Mouse (Mus musculus): ENCODE data around the gene Nxt1.

The Nxt1 gene

DNA sequence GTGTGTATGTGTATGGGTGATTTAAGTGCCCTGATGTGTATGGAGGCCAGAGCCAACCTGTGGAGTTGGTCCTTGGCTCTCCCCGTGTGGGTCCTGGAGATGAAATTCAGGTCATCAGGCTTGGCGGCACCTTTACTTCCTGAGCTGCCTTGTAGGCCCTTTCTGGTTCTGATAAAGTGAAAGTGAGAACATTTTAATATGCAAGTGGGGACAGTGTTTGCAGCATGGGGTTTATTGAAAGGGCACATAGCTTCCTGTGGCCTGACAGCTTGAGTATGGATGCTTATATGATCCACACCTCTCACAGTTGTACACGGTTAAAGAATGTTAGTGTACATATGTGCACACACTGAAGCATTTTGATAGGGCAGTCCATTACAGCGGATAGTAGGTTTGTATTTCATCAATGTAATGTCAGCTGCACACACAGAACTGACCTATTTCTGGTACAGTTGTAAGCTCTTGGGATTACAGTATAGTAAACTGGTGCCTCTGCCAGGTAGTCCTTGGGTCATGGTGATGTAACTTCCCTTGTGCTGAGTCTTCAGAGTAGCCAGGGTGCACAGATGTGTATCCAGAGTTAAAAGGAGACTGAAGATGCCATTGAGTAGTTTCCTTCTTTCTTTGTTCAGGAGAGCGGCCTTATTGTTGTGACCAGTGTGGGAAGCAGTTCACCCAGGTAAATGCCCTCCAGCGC, 17.2 kb downstream of the Nxt1 start:
- no peak for DNase-seq

DNA sequence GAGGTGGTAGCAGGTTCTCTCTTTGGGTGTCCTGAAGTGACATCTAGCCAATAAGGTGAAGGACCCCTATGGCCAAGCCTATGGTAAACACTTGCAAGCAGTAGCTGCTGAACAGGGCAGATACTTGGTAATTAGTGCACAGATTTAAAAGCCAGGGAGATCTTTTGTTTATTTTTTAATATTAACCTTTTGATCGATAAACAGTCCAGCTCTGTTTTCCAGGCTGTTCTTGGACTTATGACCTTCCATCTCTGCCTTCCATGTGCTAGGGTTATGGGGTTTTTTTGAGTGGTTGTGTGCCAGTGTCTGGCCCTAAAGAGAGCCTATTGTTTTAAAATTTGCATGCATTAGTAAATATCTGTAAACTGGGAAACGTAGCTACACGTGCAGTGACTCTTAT, 17.9 kb downstream of the Nxt1 start:
- no peak for DNase-seq

DNA sequence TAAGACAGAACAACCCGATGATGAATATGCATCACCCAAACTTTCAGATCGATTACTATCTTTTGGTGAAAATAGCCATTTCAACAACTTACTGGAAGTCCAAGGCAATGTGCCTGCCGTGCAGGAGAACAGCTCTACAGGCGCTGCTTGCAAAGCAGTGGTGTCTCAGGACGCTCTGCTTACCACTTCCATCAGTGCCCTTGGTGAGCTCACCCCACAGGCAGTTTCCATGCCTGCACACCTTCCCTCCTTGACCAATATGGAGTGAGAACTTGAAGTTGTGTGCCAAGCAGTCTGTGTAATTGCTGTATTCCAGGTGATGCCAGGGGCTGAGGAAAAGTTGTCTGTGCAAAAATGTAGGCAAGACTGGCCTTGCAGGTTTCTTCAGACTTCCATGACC, 18.4 kb downstream of the Nxt1 start:
- no peak for DNase-seq

DNA sequence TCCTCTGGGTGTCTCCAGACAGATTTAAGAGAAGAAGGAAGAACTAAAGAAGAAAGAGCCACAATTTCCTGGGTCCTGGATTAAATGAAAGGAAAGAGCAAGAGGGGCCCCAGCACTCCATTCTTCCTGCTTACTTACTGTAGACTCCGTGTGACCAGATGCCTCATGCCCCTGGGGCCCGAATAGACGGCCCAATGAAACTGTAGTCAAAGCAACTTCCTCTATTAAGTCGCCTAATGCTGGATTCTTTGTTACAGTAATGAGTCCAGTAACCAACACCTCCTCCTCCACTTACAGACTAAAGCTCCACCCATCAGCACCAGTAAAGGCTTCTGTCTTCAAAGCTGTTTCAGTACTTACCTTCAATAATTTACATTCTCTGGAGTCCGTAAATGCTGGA, 26.2 kb downstream of the Nxt1 start:
- DNase-seq: no peak

DNA sequence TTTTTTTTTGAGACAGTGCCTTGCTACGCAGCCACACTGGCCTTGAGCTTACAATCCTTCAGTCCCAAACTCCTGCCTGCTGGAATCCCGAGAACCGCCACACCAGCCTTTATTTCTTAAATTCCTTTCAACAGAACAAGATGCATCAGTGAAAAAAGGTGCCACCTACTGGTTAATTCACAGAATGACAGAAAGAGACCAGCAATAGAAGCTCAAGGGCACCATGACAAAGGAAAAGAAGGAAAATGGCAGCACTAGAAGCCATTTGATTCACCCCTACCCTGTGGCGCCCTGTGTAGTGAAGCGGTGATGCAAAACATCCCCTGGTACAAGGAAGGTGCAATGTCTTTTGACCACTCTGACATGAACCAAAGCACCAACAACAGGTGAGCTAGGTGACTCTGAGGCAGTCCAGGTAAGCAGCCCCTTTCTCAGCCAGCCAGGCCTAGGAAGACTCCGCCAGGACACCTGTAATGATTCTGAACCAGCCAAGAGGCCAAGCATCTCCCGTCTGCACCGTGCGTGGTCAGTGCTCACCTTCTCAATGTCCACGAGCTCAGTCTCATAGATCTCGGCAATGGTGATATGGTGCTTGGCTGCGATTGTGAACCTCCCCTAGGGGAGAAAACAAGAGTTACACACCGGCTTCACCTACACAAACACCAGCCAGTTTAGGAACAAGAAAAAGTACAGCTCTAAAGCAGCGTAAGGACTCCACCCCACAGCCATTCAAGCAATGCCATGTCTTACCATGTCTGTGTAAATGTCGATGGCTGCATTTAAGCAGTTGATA, 34.2 kb downstream of the Nxt1 start:
- peak; percentile 71 for DNase-seq

DNA sequence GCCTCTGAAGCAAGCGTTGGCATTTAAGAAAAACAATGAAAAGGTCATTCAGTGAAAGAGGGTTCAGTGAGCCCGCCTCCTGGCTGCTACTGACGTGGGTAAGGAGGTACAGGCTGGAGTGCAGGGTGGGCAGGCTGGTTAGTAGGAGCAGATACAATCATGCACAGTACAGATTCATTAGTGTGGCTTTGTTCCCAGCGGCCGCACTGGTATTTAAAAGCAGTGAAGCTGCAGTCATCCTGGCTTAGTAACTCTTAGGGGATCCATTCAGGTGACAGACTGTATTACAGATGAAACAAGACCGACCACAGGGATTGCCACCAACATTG, 34.8 kb downstream of the Nxt1 start:
- DNase-seq: no peak

DNA sequence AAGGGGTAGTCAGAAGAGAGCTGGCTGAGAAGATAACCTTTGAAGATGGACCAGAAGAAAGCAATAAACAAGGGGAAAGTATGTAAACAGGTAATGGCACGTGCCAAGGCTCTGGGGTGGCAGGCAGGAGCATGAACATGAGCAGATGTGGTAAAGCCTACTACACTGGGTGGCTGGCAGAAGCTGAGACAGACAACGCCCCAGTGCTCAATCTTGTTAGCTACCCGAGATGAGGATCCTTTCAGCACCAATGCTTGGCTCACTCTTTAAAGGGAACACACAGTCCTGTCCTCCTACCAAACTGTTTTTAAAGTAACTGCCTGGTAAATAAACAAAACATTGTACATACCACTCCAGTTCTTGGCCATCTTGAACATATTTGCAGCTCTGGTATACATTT, 39.9 kb downstream of the Nxt1 start:
- no peak for DNase-seq

DNA sequence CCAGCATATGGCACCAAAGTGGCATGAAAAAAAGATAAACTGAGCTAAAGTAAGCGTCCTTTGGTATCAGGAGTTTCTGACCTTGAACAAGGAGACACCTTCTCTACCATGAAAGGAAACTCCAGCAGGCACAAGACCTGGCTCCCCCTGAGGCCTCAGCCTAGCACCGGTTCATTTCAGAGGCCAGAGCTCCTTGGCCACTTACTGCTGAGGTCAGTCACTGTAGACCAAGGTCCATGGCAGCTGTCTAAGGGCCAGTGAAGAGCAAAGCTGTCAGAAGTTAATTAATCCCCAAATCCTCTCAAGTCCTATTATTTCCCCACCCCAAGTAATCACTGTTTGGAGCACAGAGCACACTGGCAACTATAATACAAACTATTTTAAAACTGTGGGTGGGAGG, 44.7 kb downstream of the Nxt1 start:
- peak; percentile 55 for DNase-seq

DNA sequence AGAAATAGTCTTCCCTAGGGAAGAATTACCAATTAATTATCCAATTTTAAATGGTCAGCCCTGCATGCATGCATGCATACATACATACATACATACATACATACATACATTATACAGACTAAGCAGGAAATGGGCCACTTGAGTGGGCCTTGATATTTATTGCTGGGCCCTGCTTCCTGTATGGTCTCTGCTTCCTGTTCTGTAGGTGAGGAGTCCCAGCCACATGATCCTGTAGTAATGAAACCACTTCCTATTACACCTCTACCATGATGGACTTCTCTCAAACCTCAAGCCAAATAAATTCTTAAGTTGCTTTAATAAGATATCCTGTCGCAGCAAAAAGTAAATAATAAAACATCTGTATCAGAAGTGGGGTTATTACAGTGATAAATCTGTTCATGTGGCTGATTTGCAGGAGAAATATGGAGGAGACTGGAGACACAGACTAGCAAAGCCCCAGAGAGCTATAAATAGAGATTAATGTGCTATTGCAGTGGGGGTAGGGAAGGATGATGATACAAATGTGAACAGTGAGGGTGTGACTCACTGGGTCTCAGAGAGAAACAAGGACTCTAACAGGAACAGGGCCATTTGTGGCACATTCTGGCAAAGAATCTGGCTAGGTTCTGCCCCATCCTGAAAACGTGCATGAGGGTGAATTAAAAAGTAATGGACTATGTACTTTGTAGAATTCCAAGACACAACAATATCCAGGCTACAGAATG, 47.0 kb downstream of the Nxt1 start:
- DNase-seq: no peak

All from retina, postnatal 1 day (tissue).